Mouse (Mus musculus): Measurements from ENCODE around the gene Gm12166.

GRCm38 (mm10) chr11:46072466-46073060 lies 20.4 kb upstream of the Gm12166 start:
- TF ChIP-seq CTCF (IDR thresholded peaks at IDR 0.05) = 0 out of 2 replicates have a peak, but pooled peaks have one; percentile 24
- TF ChIP-seq POLR2A (IDR thresholded peaks at IDR 0.05; ENCODE audit: insufficient read depth, low read depth, low read length) = no peak
- no peak for TF ChIP-seq EP300 (IDR thresholded peaks at IDR 0.05; ENCODE audit: insufficient read depth, low read depth, low read length)

All from heart, adult 2 months (tissue).